Mouse (Mus musculus) central nervous system, embryonic 18 days (tissue): ENCODE results near the gene Zscan5b. TPM values are rescaled to one million over a fixed set of nuclear protein-coding genes. Genes with fewer than 3 reads are reported as not detected.

Experiments
- polyA plus RNA-seq: library from polyadenylated mRNA; depleted of rRNA; stranded (reverse); fragments of >200 nt; gene quantifications from 2 replicates; pipeline ENCODE4 v1.2.3, GENCODE M21; 2012; rRNA removed

The Zscan5b gene
- polyA plus RNA-seq = not detected in 2 replicates

GRCm38 (mm10) chr7:6221978-6222377 lies at the start of gene Zscan5b:
TSS of gene Zscan5b (plus strand) at chr7:6222278.

GRCm38 (mm10) chr7:6196790-6197189 lies 25.3 kb upstream of the Zscan5b start, which contains the start of gene Galp:
TSS of gene Galp (plus strand) at chr7:6197090.

GRCm38 (mm10) chr7:6252410-6252809 lies 30.3 kb downstream of the Zscan5b start, which contains the start of gene Epp13:
TSS of gene Epp13 (plus strand) at chr7:6252710.

GRCm38 (mm10) chr7:6285842-6286705 lies 64.0 kb downstream of the Zscan5b start, which contains the start of gene Zfp667:
TSS of gene Zfp667 (plus strand) at chr7:6286579.

Other genes with a start within 250 kb of the Zscan5b start
- gene Vmn1r65, start 211.3 kb upstream of the Zscan5b start, polyA plus RNA-seq = not detected in 2 replicates
- not detected in 2 replicates for gene Nlrp4c, start 177.1 kb upstream of the Zscan5b start, polyA plus RNA-seq
- gene Zfp787, start 66.3 kb upstream of the Zscan5b start, polyA plus RNA-seq = 37.3 and 38.6 TPM in 2 replicates
- 62.6 and 66.3 TPM in 2 replicates for gene Zfp444, start 50.1 kb upstream of the Zscan5b start, polyA plus RNA-seq
- not detected in 2 replicates for gene Galp, start 25.2 kb upstream of the Zscan5b start, polyA plus RNA-seq
- 0.35 and 0.43 TPM in 2 replicates for gene Epp13, start 30.4 kb downstream of the Zscan5b start, polyA plus RNA-seq
- gene Zfp667, start 64.3 kb downstream of the Zscan5b start, polyA plus RNA-seq = 7.2 and 7.6 TPM in 2 replicates
- 12.9 and 13.1 TPM in 2 replicates for gene Zfp583, start 109.0 kb downstream of the Zscan5b start, polyA plus RNA-seq
- 4.1 and 4.4 TPM in 2 replicates for gene Gm3854, start 121.5 kb downstream of the Zscan5b start, polyA plus RNA-seq
- 3.8 and 4.1 TPM in 2 replicates for gene Zfp78, start 141.0 kb downstream of the Zscan5b start, polyA plus RNA-seq
- 18.0 and 18.3 TPM in 2 replicates for gene Zfp28, start 161.0 kb downstream of the Zscan5b start, polyA plus RNA-seq
- gene Smim17, start 176.4 kb downstream of the Zscan5b start, polyA plus RNA-seq = 9.1 and 10.4 TPM in 2 replicates
- gene Gm20715, start 188.0 kb downstream of the Zscan5b start, polyA plus RNA-seq = 0.31 and 0.41 TPM in 2 replicates
- 1.2 TPM in 2 replicates for gene Olfr1344, start 216.4 kb downstream of the Zscan5b start, polyA plus RNA-seq
- gene Olfr1336, start 233.9 kb downstream of the Zscan5b start, polyA plus RNA-seq = 0.04 TPM in 1 of 2 replicates, not detected in the other
- gene Olfr1346, start 244.8 kb downstream of the Zscan5b start, polyA plus RNA-seq = not detected in 2 replicates